Mouse (Mus musculus): ENCODE measurements around the gene Errfi1.
"Not testable (repeated sequence)": the region's sequence is repeated elsewhere in the genome, so short reads cannot be mapped to it uniquely, and the experiment has no call there.

GRCm38 (mm10) chr4:150874416-150874815 is 20.7 kb downstream of the Errfi1 start:
- not testable (repeated sequence) for TF ChIP-seq CTCF, EP300 (IDR thresholded peaks at IDR 0.05; ENCODE audit: low read depth)
